Mouse (Mus musculus) mature B cell (primary cell): Measurements from ENCODE around the gene Ccdc88b.
"Not testable (repeated sequence)": the region's sequence is repeated elsewhere in the genome, so short reads cannot be mapped to it uniquely, and the experiment has no call there.

ENCODE experiments used
- in situ Hi-C: fragments of 300-500 bp; cut with MboI; formaldehyde crosslinking; loops from 2 replicates; pipeline ENCODE4 v1.14.3; 2019

The Ccdc88b gene

DNA sequence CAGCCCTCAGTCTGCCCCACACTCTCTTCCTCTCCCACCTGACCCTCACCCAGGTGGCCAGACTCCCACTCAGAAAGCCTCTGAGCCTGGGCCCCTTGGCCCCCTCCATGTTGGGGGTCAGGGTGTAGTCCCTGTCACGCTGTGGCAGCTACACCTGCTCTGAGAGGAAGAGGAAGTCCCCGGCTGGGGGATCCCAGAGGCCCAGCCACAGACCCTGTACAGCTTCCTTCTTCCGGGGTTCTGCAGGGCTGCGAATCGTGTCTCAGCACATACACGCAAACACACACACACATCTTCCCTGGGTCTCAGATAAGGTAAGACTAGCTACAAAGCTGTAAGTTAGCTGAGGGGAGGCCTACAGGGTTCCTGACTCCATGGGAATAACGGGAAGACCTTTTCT lies at the start of gene Ccdc88b:
Gene Ccdc88b, minus strand, starts transcription at position 181 of the 400 bp plus-strand sequence.
- in situ Hi-C loops: no loop called here

DNA sequence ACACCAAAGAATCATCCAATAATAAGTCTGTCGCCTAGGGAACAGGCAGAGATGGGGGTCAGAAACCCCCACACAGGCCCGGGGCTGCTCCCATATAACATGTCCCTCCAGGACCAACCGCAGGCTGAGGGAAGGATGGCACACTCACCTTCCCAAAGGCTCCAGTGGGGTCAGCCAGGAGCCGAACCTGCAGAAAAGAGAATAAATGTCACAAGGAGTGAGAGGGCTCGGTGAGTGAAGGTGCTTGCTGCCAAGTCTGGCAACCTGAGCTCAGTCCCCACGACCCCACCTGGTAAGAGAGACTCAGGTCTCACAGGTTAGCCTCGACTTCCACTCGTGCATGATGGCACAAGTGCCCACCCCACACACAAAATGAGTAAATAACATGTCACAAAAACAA lies 49.1 kb upstream of the Ccdc88b start:
- in situ Hi-C loops: no loop called here

DNA sequence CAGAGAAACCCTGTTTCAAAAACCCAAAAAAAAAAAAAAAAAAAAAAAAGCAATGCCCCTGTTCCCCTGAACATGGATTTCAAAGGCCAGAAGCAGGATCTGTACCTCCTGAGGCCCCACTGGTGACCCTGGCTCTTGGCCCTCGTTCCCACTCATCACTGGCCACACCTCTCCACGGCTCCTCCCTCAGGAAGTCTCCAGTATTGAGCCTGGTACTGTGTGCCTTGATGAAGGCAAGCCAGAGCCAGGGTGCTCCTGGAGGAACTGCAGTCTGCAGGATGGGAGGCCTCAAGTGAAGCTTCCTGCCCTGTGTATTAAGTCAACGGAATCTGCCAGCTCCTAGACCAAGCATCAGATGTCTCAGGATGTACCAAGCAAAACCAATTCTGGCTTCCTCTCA lies 48.2 kb upstream of the Ccdc88b start:
- in situ Hi-C loops: no loop called here

DNA sequence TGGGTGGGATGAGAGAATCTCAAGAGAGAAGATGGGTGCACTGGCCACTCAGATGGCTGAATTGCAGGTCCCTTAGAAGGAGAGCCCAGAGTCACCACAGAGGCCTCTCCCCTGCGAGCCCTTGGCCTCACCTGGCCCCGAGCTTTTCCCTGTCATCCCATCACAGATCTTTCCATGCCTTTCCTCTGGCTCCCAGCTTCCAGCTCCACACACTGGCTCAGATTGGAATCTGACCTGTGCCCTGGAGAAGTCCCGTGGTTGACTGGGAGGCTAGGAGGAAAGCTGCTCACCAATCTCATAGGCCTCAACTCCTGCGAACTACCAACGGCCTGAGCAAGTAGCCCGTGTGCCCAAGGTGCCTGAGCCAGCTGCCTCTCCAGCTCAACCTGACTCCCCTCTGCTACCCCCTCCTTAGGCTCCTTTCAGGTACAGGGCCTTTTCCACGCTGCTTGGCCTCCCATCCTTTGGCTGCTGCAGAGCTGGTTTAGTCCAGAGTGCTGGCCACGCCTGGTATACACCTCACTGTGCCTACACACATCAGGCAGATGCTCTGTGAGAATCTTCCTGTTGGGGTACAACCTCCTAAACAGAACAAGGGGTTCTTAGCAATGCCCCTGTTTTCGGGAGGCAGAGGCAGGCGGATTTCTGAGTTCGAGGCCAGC lies 47.6 kb upstream of the Ccdc88b start:
- in situ Hi-C loops: no loop called here

DNA sequence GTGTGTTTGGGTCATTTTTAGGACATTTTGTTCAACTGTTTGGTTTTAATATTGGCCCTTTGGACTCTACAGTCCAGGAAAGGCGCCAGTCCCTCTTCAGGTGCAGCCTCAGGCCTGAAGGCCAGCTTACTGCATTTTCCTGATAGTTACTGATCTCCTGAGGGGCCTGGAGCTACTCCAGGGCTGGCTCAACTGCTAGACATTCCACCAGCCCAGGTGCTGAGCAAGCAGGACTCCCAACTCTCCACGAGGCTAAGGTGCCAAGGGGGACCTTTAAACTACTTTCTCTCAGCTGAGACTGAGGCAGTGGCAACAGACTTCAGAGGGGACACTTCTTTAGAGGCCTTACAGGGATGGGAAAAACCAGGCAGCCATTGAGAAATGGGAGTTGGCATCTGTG lies 46.8 kb upstream of the Ccdc88b start:
- in situ Hi-C loops: no loop called here

DNA sequence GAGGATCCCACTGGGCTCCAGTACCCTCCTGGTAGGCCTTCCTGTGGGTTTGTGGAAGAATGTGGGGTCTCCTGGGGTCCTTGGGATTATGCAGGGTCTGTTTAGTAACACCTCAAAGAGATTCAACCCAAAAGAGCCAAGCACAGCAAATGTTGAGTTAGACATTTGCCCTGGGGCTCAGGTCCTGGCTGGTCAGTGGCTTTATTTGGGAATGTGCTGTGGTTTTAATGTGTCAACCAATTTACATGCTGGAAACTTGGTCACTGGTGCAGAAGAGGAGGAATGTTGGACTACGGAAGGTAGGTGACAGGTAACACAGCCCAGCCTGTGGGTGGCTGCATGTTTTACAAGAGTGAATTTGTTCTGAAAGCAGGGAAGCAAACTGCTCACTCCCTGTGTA lies 45.0 kb upstream of the Ccdc88b start:
- in situ Hi-C loops: no loop called here

DNA sequence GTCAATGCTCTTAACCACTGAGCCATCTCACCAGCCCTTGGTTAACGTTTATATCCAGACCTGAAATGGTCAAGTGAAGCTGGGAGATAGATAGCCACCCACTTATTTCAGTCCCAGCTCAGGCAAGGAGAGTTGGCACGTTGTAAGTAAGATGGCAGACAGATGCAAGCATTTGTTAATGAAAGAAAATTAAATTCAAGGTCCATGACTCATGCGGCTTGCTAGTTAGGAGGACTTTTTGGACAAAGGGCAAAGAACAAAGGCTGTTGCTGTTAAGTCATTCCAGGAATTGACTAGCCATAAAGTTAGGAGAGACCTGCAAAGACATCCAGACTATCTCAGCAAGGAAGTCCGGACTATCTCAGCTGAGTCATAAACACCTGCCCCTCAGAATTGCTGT lies 41.6 kb upstream of the Ccdc88b start:
- in situ Hi-C loops: no loop called here

DNA sequence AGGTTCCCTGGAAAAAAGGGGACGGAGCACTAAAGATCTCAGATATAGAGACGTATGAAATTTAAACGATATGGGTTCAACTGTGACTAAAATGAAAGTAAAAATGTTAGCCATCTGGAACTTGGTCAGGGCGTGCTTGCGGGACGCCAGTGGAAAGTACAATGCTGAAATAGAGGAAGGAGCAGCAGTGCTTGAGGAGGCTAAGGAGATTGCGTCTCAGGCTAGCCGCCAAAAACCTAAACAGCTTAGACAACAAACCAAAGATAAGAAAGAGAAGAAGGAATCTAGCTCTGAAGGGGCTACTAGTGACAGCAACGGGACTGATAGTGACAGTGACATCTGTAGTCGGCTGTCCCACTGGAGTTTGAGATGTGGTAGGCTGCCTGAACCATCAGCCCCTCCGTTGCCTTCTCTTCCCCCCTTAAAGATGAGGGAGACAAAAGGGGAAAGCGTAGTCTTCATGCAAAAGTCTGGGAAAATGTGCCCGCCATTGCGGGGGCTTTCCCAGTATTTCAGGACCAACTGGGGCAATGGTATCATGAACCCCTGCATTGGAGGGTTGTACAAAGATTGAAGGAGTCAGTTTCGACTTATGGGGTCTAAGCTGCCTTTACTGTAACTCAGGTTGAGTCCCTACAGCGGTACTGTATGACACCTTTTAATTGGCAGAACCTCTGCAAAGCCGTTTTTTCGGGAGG lies 37.7 kb upstream of the Ccdc88b start:
- in situ Hi-C loops: not testable (repeated sequence)

DNA sequence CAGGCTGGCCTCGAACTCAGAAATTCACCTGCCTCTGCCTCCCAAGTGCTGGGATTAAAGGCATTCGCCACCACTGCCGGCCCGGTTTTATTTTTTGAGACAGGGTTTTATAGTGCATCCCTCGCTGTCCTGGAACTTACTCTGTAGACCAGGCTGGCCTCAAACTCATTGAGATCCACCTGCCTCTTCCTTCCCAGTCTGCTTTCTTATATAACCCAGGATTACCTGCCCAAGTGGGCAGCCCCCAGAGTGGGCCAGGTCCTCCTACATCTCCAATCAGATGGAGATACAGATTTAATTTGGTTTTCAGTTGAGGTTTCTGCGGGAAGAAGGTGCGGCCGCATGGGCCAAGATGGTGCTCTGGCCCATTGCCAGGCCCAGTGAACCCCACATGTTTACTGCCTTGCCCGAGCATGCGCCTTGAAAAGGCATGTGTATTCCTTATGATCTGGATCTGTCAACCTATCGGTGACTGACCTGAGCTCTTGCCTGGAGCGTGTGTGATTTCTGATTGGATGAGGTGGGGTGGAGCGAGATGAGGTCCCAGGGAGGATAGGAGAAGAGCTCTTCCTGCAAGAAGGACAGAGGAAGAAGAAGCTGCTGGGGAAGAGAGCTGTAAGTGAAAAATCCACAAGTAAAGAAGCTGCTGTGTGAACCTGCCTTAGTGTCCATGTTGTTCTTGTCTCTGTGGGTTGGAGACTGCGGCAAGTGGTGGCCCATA lies 35.9 kb upstream of the Ccdc88b start:
- in situ Hi-C loops: no loop called here

DNA sequence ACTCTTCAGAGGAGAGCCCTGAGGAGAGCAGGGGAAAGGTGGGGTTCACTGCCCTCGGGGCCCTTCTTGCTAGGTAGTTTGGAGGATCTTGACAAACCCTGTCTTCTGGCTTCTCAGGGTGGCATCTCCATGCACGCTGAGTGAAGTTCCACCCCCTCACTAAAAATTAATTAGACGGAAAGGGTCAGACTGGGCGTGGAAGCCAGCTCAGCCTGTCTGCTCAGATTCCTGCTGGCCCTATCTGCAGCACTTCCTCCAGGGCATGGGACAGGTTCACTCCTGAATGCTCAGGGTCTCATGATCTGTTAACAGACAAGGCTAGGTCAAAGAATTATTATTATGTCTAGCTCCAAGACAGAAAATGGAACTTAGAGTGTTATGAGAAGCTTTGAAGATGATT lies 34.5 kb upstream of the Ccdc88b start:
- in situ Hi-C loops: no loop called here

DNA sequence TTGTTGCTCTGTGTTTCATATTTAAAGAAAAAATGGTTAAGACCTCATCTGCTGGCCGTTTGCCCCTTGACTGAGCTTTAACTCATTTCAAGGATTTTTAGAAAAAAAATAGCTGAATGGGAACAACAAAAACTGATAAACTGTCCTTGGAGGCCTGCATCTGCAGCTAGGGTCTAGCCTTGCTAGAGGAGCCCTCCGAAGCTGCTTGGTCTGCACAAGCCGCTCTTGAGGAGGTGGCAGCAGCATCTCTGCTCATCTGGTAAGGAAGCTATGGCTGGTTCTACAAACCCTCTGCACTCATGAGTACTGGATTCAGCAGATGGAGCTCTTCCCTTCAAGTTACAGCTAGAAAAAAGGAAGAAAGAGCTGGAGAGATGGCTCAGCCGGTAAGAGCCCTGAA lies 20.0 kb upstream of the Ccdc88b start:
- in situ Hi-C loops: no loop called here

DNA sequence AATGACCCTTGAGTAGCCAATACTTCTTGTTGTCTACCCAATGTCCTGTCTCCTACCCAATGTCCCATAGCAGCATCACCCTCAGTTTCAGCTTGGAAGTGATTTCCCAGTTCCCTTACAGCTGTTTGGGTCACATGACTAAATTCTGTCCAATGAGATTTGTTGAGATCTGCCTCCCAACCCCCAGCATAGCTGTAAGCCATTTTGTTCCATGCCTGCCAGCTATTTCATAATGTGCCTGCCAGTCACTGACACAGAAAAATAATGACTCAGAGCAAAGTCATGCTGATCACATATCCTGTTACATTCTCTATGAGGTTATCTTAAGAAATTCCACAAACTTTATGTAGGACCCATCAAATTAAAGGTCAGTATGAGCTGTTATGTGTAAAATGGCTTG lies 18.8 kb upstream of the Ccdc88b start:
- in situ Hi-C loops: no loop called here

DNA sequence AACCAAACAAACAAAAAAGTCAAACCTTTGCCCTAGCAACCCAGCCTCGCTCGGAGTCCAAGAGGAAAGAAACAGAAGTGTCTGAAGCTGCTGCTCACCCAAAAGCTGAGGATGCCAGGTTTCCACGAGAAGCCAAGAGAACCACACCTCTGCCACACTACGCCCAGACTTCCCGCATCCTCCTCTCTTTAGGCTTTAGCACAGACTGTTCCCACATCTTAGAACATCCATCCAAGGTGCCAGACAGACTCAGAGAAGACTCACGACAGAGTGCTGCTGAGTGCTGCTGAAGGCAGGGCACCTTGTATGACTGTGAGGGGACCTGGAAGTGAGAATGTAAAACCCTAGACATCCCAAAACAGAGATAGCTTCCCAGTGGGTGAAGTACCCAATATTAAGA lies 17.8 kb upstream of the Ccdc88b start:
- in situ Hi-C loops: no loop called here

DNA sequence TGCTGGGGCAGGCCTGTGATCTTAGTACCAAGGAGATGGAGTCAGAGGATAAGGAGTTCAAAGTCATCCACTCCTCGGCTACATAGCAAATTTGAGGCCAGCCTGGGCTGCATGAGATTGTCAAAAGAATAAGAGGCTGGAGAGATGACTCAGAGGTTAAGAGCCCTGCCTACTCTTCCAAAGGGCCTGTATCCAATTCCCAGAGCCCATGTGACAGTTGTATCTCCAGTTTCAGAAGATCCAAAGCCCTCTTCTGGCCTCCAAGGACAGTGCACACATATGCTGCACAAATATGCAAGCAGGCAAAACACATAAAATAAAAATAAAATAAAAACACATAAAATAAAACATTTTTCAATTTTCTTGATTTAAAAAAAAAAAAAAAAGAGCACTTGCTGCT lies 16.2 kb upstream of the Ccdc88b start:
- in situ Hi-C loops: no loop called here

DNA sequence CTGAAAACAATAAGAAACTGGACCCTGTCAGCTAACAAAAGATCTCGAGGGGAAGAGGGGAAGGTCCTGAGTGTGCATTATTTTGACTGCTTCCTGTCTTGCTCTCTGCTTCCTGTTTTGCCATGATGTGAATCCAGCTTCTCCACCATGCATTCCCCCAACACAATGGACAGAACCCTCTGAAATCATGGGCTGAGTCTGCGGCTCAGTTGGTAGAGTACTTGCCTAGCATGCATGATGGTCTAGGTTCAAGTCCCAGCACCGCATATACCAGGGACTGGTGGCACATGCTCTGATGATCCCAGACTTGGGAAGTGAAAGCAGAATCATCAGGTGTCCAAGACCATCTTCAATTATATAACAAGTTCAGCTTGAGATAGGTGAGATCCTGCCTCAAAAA lies 14.7 kb upstream of the Ccdc88b start:
- in situ Hi-C loops: no loop called here

DNA sequence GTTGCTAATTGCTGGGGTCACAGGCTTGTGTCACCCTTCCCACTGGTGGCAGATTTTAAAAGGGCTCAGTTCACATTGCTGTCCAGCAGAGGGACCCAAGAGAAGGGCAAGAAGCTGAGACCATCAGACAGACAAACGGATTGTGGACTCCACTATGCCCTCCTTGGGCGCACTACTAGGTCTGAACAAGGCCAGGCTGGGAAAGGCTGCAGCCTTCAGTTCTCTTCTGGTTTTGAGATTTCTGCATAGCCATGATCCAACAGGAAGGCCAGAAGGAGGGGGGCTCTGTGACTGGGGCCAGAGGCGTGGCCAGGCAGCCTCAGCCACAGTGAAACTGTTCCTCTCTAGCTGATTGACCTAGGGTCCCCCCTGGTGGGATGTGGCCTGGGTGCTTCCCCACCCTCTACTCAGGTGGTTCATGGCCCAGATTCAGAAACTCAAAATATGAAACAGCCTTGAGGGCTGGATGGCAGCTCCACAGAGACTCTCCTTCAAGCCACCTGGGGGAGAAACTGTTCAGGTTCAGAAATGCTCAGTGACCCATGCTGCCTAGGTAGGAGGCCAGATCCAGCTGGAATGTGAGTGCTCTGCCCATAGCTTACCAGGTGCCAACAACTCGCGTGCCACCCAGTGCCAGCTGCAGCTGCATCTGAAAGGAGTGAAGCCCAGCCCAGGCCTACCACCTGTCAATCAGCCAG lies 13.7 kb upstream of the Ccdc88b start:
- in situ Hi-C loops: no loop called here

DNA sequence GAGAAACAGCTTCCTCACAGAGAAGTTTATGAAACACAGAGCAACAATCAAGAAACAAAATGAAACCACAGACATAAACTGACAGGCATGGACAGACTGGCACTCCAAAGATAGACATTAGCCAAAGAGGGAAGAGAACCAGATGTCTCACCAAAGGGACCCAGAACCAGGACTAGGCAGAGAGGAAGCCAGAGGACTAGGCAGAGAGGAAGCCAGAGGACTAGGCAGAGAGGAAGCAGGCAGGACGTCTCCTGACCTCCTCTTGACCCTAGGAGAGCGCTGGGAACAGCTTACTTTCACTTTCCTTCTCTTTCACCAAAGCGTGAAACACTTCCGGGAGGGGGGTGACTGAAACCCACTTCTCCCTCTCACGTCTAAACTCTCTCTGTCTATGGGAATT lies 11.3 kb upstream of the Ccdc88b start:
- in situ Hi-C loops: no loop called here

DNA sequence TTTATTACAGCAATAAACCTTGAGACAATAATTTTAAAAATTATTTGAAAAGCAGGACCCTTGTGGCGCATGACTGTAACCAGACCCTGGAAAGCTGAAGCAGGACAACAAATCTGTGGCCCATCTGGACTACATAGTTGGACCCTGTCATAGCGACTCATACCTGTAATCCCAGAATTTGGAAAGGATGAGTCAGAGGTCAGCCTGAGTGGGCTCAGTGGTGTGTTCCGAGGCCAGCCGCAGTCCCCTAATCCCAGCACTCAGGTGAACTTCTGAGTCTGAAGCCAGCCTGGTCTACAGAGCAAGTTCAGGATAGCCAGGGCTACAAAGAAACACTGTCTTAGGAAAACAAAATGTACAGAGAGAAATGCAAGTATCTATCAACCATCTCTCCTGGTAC lies 3.4 kb upstream of the Ccdc88b start:
- in situ Hi-C loops: no loop called here

DNA sequence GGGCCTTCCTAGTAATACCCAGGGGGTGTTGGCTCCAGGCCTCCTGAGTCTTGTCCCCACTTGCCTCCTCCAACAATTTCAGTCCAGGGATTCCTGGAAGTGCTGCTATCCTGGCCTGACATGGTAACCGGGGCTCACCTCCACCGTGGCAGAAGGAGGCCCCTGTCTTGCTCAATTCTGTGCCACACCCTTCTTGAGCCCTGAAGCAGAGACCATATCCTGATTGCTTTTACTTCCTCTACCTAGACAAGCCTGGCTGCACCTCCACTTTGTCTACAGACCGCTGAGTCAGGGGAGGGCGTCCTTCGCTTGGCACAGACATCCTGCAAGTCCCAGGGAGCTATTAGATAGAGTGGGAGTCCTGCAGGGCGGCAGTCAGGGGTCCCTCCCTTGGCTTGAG lies 2.7 kb upstream of the Ccdc88b start:
- in situ Hi-C loops: no loop called here

DNA sequence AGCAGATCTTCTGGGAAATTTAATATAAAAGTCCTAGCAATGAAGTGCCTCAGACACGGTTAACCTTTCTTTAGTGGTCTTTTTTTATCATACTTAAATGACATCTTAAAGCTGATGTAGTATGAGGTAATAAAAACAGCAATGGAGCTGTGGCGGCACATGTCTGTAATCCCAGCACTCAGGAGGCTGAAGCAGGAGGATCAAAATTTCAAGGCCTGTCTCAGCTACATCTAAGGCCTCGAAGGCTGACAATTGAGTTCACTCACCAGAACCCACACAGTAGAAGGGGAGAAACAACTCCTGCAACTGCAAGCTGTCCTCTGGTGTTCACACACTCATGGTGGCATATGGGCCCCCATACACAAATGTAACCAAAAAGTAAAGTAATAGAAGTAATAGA lies 2.0 kb upstream of the Ccdc88b start:
- in situ Hi-C loops: no loop called here

DNA sequence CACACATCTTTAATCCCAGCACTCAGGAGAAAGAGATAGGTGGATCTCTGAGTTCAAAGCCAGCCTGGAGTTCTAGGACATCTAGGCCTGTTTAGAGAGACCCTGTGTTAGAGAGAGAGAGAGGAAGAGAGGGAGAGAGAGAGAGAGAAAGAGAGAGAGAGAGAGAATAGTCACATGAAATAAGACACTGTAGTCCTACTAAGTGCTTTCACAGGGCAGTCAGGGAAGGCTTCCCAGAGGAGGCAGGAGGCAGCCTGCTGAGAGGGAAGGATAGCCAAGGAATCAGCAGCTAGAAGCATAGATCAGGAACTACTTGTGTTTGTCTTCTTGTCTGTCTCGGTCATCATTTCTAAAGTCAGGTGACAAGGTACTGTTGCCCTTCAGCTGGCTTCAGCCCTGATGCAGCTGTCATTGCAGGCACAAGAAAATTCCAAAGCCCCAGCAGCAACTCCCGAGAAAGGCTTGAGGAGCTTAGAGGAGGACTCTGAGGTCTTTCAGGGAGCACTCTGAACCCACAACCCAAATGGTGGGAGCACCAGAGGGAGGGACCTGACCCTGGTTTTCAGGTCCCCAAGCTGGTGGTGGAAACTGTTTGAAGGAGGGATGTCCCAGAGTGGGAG lies 1.1 kb upstream of the Ccdc88b start:
- in situ Hi-C loops: no loop called here

DNA sequence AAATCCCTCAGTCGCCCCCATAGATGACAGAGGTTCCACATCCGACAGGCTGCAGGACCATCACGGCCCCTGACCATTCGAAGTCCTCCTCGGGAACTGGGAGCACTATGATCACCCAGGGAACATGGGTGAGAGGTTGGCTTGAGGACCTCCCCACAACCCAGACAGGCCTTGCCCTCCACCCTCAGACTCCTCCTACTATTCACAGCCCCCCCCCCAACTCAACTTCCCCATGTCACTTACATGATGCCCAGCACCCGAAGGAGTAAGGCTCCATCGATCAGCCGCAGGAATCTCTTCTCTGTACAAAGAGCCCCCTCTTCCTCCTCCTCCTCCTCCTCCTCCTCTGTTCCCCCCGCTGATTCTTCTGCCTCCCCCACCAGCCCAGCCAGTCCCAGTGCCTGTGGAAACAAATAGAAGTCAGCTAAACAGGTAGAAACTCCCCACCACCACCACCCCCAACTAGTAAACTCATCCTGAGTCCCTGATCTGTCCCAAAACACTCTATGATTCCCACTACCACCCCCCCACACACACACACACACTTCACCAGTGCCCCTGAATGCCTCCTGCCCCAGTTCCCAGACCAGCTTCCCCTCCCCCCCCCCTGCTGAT lies 513 bp downstream of the Ccdc88b start:
- in situ Hi-C loops: no loop called here
